Mouse (Mus musculus): ENCODE measurements around the gene Ofcc1. TPM values are rescaled to one million over a fixed set of nuclear protein-coding genes. Genes with fewer than 3 reads are reported as not detected.

Gene Ofcc1
- polyA plus RNA-seq, 1 experiment from 2014 or later: 0.03 TPM

GRCm38 (mm10) chr13:40022609-40023008 lies 338.6 kb downstream of the Ofcc1 start:
- TF ChIP-seq CTCF (IDR thresholded peaks at IDR 0.05): no peak
- ATAC-seq (no peak), DNase-seq (ENCODE audit: low read depth, low spot score) (no peak)
- no peaks in the 10 kb centered on the region for H3K27me3 ChIP-seq
- POLR2A ChIA-PET: no interaction called here
- CTCF ChIA-PET: no interaction called here
- in situ Hi-C loops (cut with MboI; ENCODE audit: low pct_unique_long_range_greater_than_20kb): no loop called here

- ATAC-seq (no peak), DNase-seq (ENCODE audit: low read depth, low spot score) (no peak)
- POLR2A ChIA-PET: interaction anchor here (0.5 kb wide), 1 partner anchor 251 kb away, joined by 3 read pairs; no protein-coding TSS in a partner anchor
- in situ Hi-C loops (cut with MboI; ENCODE audit: low pct_unique_long_range_greater_than_20kb): no loop called here
- no peak for TF ChIP-seq CTCF (IDR thresholded peaks at IDR 0.05)
- peaks cover 9% of the 10 kb centered on the region for H3K27me3 ChIP-seq
- CTCF ChIA-PET: no interaction called here
These were observed 361.0 kb downstream of the Ofcc1 start for GRCm38 (mm10) chr13:40000236-40000635.

DNA sequence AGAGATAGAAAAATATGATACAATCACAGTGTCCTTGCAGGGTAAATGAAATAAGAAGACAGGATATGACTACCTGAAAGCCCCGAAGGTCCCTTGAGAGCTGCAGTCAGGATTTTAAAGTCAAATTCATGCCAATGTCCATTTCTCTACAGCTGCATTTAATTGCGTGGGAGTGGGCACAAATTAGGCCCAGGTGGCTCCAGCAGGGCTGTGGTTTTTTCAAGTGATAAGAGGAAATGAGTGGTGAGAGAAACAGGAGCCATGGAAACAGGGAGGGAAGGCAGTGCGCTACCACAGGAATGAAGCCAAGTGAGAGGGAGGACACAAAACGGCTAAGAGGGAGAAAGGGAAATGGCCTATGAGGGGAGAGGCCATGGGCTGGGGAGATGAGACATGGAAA lies 363.3 kb downstream of the Ofcc1 start:
- ChIA-PET CTCF (no interaction called here), POLR2A (no interaction called here)
- H3K27me3 ChIP-seq: peaks cover 9% of the 10 kb centered on the region
- TF ChIP-seq CTCF (IDR thresholded peaks at IDR 0.05): no peak
- in situ Hi-C loops (cut with MboI; ENCODE audit: low pct_unique_long_range_greater_than_20kb): no loop called here
- no peak for ATAC-seq
- no peak for DNase-seq (ENCODE audit: low read depth, low spot score)

DNA sequence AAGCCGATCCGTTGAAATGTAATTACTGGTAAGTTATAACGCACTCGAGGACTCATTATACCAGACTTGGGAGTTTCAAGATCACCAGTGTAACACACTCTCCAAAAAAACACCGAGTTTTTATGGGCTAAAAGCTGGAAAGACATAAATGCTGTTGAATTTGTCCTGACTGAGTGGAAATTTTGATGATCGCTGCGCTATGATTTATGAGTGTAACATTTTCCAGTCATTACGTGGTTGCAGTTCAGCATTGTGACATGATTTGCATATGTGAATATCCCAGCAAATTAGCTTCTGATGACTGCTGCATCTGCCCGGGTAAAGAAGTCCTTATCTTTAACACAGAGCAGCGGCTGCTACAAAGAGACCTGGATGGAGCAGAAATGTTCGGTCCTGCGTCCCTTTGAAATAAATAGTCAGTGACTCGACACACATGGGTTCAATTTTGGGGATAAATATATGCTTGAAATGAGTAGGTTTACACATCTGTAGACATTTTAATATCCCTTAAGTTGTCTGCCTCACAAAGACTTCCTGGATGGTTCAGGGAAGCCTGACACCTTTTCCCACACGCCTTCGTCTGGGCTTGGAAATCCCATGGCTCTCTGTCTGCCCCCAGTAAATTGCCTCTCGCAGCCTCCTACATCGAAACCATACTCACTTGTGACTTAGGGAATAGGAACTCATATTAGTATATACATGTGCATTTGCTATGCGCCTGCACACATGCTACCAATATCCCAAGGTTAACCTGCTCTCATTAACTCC lies 381.8 kb downstream of the Ofcc1 start:
- ChIA-PET CTCF (no interaction called here), POLR2A (no interaction called here)
- ATAC-seq (no peak), DNase-seq (ENCODE audit: low read depth, low spot score) (no peak)
- TF ChIP-seq CTCF (IDR thresholded peaks at IDR 0.05): no peak
- H3K27me3 ChIP-seq: no peaks in the 10 kb centered on the region
- in situ Hi-C loops (cut with MboI; ENCODE audit: low pct_unique_long_range_greater_than_20kb): no loop called here

GRCm38 (mm10) chr13:39968349-39969016 lies 392.8 kb downstream of the Ofcc1 start:
- CTCF ChIA-PET: interaction anchor here (1.3 kb wide), 1 partner anchor 10 kb away, joined by 3 read pairs; no protein-coding TSS in a partner anchor
- no peak for TF ChIP-seq CTCF (IDR thresholded peaks at IDR 0.05)
- in situ Hi-C loops (cut with MboI; ENCODE audit: low pct_unique_long_range_greater_than_20kb): no loop called here

GRCm38 (mm10) chr13:39957226-39957625 lies 404.0 kb downstream of the Ofcc1 start:
- ChIA-PET POLR2A (no interaction called here), CTCF (no interaction called here)
- ATAC-seq (no peak), DNase-seq (ENCODE audit: low read depth, low spot score) (no peak)
- in situ Hi-C loops (cut with MboI; ENCODE audit: low pct_unique_long_range_greater_than_20kb): no loop called here
- no peaks in the 10 kb centered on the region for H3K27me3 ChIP-seq
- TF ChIP-seq CTCF (IDR thresholded peaks at IDR 0.05): peak; percentile 40

More at GRCm38 (mm10) chr13:39968349-39969016, 392.8 kb downstream of the Ofcc1 start:
- POLR2A ChIA-PET: no interaction called here
- DNase-seq (ENCODE audit: low read depth, low spot score) (no peak), ATAC-seq (no peak)
- no peaks in the 10 kb centered on the region for H3K27me3 ChIP-seq

GRCm38 (mm10) chr13:39956017-39956416 lies 405.2 kb downstream of the Ofcc1 start:
- H3K27me3 ChIP-seq: no peaks in the 10 kb centered on the region
- ATAC-seq (no peak), DNase-seq (ENCODE audit: low read depth, low spot score) (no peak)
- TF ChIP-seq CTCF (IDR thresholded peaks at IDR 0.05): no peak
- POLR2A ChIA-PET: no interaction called here
- in situ Hi-C loops (cut with MboI; ENCODE audit: low pct_unique_long_range_greater_than_20kb): no loop called here
- CTCF ChIA-PET: no interaction called here

All from Patski (cell line).